Mouse (Mus musculus) intestine, embryonic 14.5 days (tissue): ENCODE results near the gene Nat8f6. TPM values are rescaled to one million over a fixed set of nuclear protein-coding genes. Genes with fewer than 3 reads are reported as not detected.
"Not testable (repeated sequence)": the region's sequence is repeated elsewhere in the genome, so short reads cannot be mapped to it uniquely, and the experiment has no call there.

ENCODE experiments used
- ATAC-seq: fragments of 200-750 bp; cut with Nextera tagmentation; replicated peaks from 2 replicates; pipeline ENCODE4 v1.8.0; 2017; ENCODE audit warnings: low read depth, moderate number of reproducible peaks, moderate TSS enrichment, moderate library complexity; ENCODE audit not compliant: low FRiP score, low TSS enrichment
- DNase-seq: peaks from one replicate; pipeline ENCODE4 v3.0.0-alpha.2; 2018; ENCODE audit warnings: low spot score
- H3K27ac ChIP-seq: fragments of 300-500 bp; sonication (generic); 2 replicates; pipeline ENCODE4 v1.5.1; 2014; ENCODE audit warnings: low read depth, mild to moderate bottlenecking, control low read depth
- H3K27me3 ChIP-seq: fragments of 300-500 bp; sonication (generic); replicated peaks from 2 replicates; pipeline ENCODE4 v1.6.1; 2014; ENCODE audit warnings: low read length, control low read depth; ENCODE audit not compliant: control insufficient read depth, insufficient read depth
- H3K36me3 ChIP-seq: fragments of 300-500 bp; sonication (generic); 2 replicates; pipeline ENCODE4 v1.6.1; 2014; ENCODE audit warnings: low read length, control low read depth; ENCODE audit not compliant: control insufficient read depth, insufficient read depth
- H3K4me1 ChIP-seq: fragments of 300-500 bp; sonication (generic); replicated peaks from 2 replicates; pipeline ENCODE4 v1.6.1; 2014; ENCODE audit warnings: low read length, control low read depth, mixed read lengths; ENCODE audit not compliant: control insufficient read depth, insufficient read depth
- H3K4me2 ChIP-seq: fragments of 300-500 bp; sonication (generic); 2 replicates; pipeline ENCODE4 v1.6.1; 2014; ENCODE audit warnings: low read length
- H3K4me3 ChIP-seq: fragments of 300-500 bp; sonication (generic); 2 replicates; pipeline ENCODE4 v1.5.1; 2014; ENCODE audit warnings: low read depth, low read length, control low read depth, mixed read lengths
- H3K9ac ChIP-seq: fragments of 300-500 bp; sonication (generic); 2 replicates; pipeline ENCODE4 v1.6.1; 2014; ENCODE audit warnings: mild to moderate bottlenecking, low read length
- H3K9me3 ChIP-seq: fragments of 300-500 bp; sonication (generic); 2 replicates; pipeline ENCODE4 v1.6.1; 2016; ENCODE audit warnings: low read length, control low read depth; ENCODE audit not compliant: control insufficient read depth
- WGBS: fragments of 180-500 bp; shearing (Covaris S2); extraction: QIAGEN DNeasy Blood & Tissue Kit; methylation state at CpG from one replicate; pipeline ENCODE4 v1.1.7; 2014; 5-methylcytosine and 5-hydroxymethylcytosine counted together
- polyA plus RNA-seq: library from polyadenylated mRNA; unstranded; fragments of >200 nt; fragmentation: Nextera tagmentation; extraction: Ambion mirVana; gene quantifications from 2 replicates; pipeline ENCODE4 v1.2.1, GENCODE M21; 2014

Gene Nat8f6
- polyA plus RNA-seq, 1 experiment from 2014 or later, result not detected

- Histone ChIP-seq H3K27me3 (no peaks in the 10 kb centered on the region), H3K9ac (no peak overlapping the region), H3K4me3 (no peak overlapping the region), H3K4me2 (no peak overlapping the region), H3K27ac (no peak overlapping the region), H3K36me3 (no peaks in the 10 kb centered on the region), H3K4me1 (no peaks in the 10 kb centered on the region), H3K9me3 (0 out of 2 replicates have a peak, but pooled peaks cover 3% of the 10 kb centered on the region)
- 79% methylated on average over 2 of the region's 2 CpGs for WGBS
- ATAC-seq (no peak), DNase-seq (no peak)
Measured at GRCm38 (mm10) chr6:85825886-85826285, 5.1 kb upstream of the Nat8f6 start.

- Histone ChIP-seq H3K4me1 (no peaks in the 10 kb centered on the region), H3K4me2 (no peak overlapping the region), H3K36me3 (no peaks in the 10 kb centered on the region), H3K9ac (no peak overlapping the region), H3K27ac (no peak overlapping the region), H3K27me3 (no peaks in the 10 kb centered on the region), H3K9me3 (0 out of 2 replicates have a peak, but pooled peaks cover 3% of the 10 kb centered on the region), H3K4me3 (no peak overlapping the region)
- 82% methylated on average over 1 of the region's 1 CpGs for WGBS
- ATAC-seq (no peak), DNase-seq (no peak)
Measured at GRCm38 (mm10) chr6:85823382-85824090, 2.8 kb upstream of the Nat8f6 start.

- H3K4me1 ChIP-seq, result no peaks in the 10 kb centered on the region
- no peak overlapping the region for H3K27ac ChIP-seq
Measured at GRCm38 (mm10) chr6:85822286-85822685, 1.5 kb upstream of the Nat8f6 start.

GRCm38 (mm10) chr6:85818338-85818737 is 2.4 kb downstream of the Nat8f6 start:
- Histone ChIP-seq H3K9me3 (0 out of 2 replicates have a peak, but pooled peaks cover 3% of the 10 kb centered on the region), H3K9ac (no peak overlapping the region), H3K4me1 (no peaks in the 10 kb centered on the region), H3K27me3 (no peaks in the 10 kb centered on the region), H3K4me3 (no peak overlapping the region), H3K36me3 (no peaks in the 10 kb centered on the region), H3K27ac (no peak overlapping the region), H3K4me2 (no peak overlapping the region)
- DNase-seq (no peak), ATAC-seq (no peak)
- WGBS, result 59% methylated on average over 1 of the region's 1 CpGs

More at GRCm38 (mm10) chr6:85822286-85822685, 1.5 kb upstream of the Nat8f6 start:
- DNase-seq, result no peak
- WGBS, result 87% methylated on average over 4 of the region's 4 CpGs
- no peaks in the 10 kb centered on the region for H3K36me3 ChIP-seq
- H3K4me2 ChIP-seq, result no peak overlapping the region
- H3K27me3 ChIP-seq, result no peaks in the 10 kb centered on the region
- 0 out of 2 replicates have a peak, but pooled peaks cover 3% of the 10 kb centered on the region for H3K9me3 ChIP-seq
- H3K9ac ChIP-seq, result no peak overlapping the region
- ATAC-seq, result no peak
- H3K4me3 ChIP-seq, result no peak overlapping the region

GRCm38 (mm10) chr6:85813339-85813738 is 7.4 kb downstream of the Nat8f6 start:
- no peaks in the 10 kb centered on the region for H3K4me1 ChIP-seq
- no peaks in the 10 kb centered on the region for H3K9me3 ChIP-seq
- no peaks in the 10 kb centered on the region for H3K36me3 ChIP-seq
- H3K4me3 ChIP-seq, result no peak overlapping the region
- DNase-seq (no peak), ATAC-seq (no peak)
- H3K9ac ChIP-seq, result no peak overlapping the region
- no peak overlapping the region for H3K27ac ChIP-seq
- no peak overlapping the region for H3K4me2 ChIP-seq
- H3K27me3 ChIP-seq, result no peaks in the 10 kb centered on the region
- 79% methylated on average over 2 of the region's 2 CpGs for WGBS

- not testable (repeated sequence) for H3K4me2 ChIP-seq, H3K36me3 ChIP-seq, DNase-seq, H3K4me3 ChIP-seq, H3K4me1 ChIP-seq, ATAC-seq, H3K9me3 ChIP-seq, H3K27ac ChIP-seq, H3K9ac ChIP-seq, H3K27me3 ChIP-seq
- WGBS, result 63% methylated on average over 2 of the region's 3 CpGs
Measured at GRCm38 (mm10) chr6:85810942-85811537, 9.7 kb downstream of the Nat8f6 start.

GRCm38 (mm10) chr6:85810514-85810913 is 10.2 kb downstream of the Nat8f6 start:
- not testable (repeated sequence) for H3K9me3 ChIP-seq, H3K27ac ChIP-seq, H3K36me3 ChIP-seq, H3K4me3 ChIP-seq, ATAC-seq, H3K9ac ChIP-seq, H3K27me3 ChIP-seq, DNase-seq, H3K4me2 ChIP-seq, H3K4me1 ChIP-seq
- 89% methylated on average over 2 of the region's 3 CpGs for WGBS

GRCm38 (mm10) chr6:85809784-85810183 is 11.0 kb downstream of the Nat8f6 start:
- WGBS, result 76% methylated on average over 2 of the region's 3 CpGs
- not testable (repeated sequence) for H3K27me3 ChIP-seq, H3K4me1 ChIP-seq, DNase-seq, H3K27ac ChIP-seq, H3K9ac ChIP-seq, ATAC-seq, H3K4me3 ChIP-seq, H3K4me2 ChIP-seq, H3K36me3 ChIP-seq, H3K9me3 ChIP-seq

- H3K27ac ChIP-seq, H3K27me3 ChIP-seq, ATAC-seq, H3K36me3 ChIP-seq, H3K9me3 ChIP-seq, H3K4me1 ChIP-seq, H3K9ac ChIP-seq, H3K4me2 ChIP-seq, DNase-seq, H3K4me3 ChIP-seq: not testable (repeated sequence)
- WGBS, result 67% methylated on average over 5 of the region's 5 CpGs
Measured at GRCm38 (mm10) chr6:85803180-85803579, 17.6 kb downstream of the Nat8f6 start.
